Mouse (Mus musculus): ENCODE results near the gene Mall. TPM values are rescaled to one million over a fixed set of nuclear protein-coding genes. Genes with fewer than 3 reads are reported as not detected.

The Mall gene
- polyA plus RNA-seq, 1 experiment = not detected

- Histone ChIP-seq H3K27ac (ENCODE audit: insufficient read depth, low read depth, low read length) (no peak overlapping the region), H3K4me3 (ENCODE audit: insufficient read depth, low read length) (no peak overlapping the region), H3K4me1 (ENCODE audit: control insufficient read depth, insufficient read depth, low read length) (no peaks in the 10 kb centered on the region)
- TF ChIP-seq CTCF (IDR thresholded peaks at IDR 0.05; ENCODE audit: low read depth, low read length) (no peak), POLR2A (IDR thresholded peaks at IDR 0.05; ENCODE audit: borderline replicate concordance, low read depth, low read length) (no peak)
Measured at GRCm38 (mm10) chr2:127734889-127735288, 5.2 kb upstream of the Mall start.

- TF ChIP-seq CTCF (IDR thresholded peaks at IDR 0.05; ENCODE audit: low read depth, low read length) (no peak), POLR2A (IDR thresholded peaks at IDR 0.05; ENCODE audit: borderline replicate concordance, low read depth, low read length) (no peak)
- H3K27ac ChIP-seq (ENCODE audit: insufficient read depth, low read depth, low read length) = no peak overlapping the region
- no peaks in the 10 kb centered on the region for H3K4me1 ChIP-seq (ENCODE audit: control insufficient read depth, insufficient read depth, low read length)
Measured at GRCm38 (mm10) chr2:127730301-127730997, 717 bp upstream of the Mall start.

GRCm38 (mm10) chr2:127728661-127729450 lies 876 bp downstream of the Mall start:
- H3K4me1 ChIP-seq (ENCODE audit: control insufficient read depth, insufficient read depth, low read length) = peaks cover 5% of the 10 kb centered on the region
- no peak overlapping the region for H3K4me3 ChIP-seq (ENCODE audit: insufficient read depth, low read length)
- no peak overlapping the region for H3K27ac ChIP-seq (ENCODE audit: insufficient read depth, low read depth, low read length)
- TF ChIP-seq CTCF (IDR thresholded peaks at IDR 0.05; ENCODE audit: low read depth, low read length) = no peak
- no peak for TF ChIP-seq POLR2A (IDR thresholded peaks at IDR 0.05; ENCODE audit: borderline replicate concordance, low read depth, low read length)

More at GRCm38 (mm10) chr2:127730301-127730997, 717 bp upstream of the Mall start:
- H3K4me3 ChIP-seq (ENCODE audit: insufficient read depth, low read length) = no peak overlapping the region

- Histone ChIP-seq H3K4me3 (ENCODE audit: insufficient read depth, low read length) (no peak overlapping the region), H3K4me1 (ENCODE audit: control insufficient read depth, insufficient read depth, low read length) (peaks cover 12% of the 10 kb centered on the region), H3K27ac (ENCODE audit: insufficient read depth, low read depth, low read length) (no peak overlapping the region)
- TF ChIP-seq CTCF (IDR thresholded peaks at IDR 0.05; ENCODE audit: low read depth, low read length) = no peak
- no peak for TF ChIP-seq POLR2A (IDR thresholded peaks at IDR 0.05; ENCODE audit: borderline replicate concordance, low read depth, low read length)
Measured at GRCm38 (mm10) chr2:127728146-127728545, 1.6 kb downstream of the Mall start.

GRCm38 (mm10) chr2:127723193-127723592 lies 6.5 kb downstream of the Mall start:
- no peak overlapping the region for H3K4me3 ChIP-seq (ENCODE audit: insufficient read depth, low read length)
- H3K27ac ChIP-seq (ENCODE audit: insufficient read depth, low read depth, low read length) = peak overlapping the region; percentile 57
- H3K4me1 ChIP-seq (ENCODE audit: control insufficient read depth, insufficient read depth, low read length) = peaks cover 50% of the 10 kb centered on the region
- TF ChIP-seq CTCF (IDR thresholded peaks at IDR 0.05; ENCODE audit: low read depth, low read length) = no peak
- TF ChIP-seq POLR2A (IDR thresholded peaks at IDR 0.05; ENCODE audit: borderline replicate concordance, low read depth, low read length) = no peak

GRCm38 (mm10) chr2:127722176-127722892 lies 7.4 kb downstream of the Mall start:
- Histone ChIP-seq H3K4me3 (ENCODE audit: insufficient read depth, low read length) (no peak overlapping the region), H3K4me1 (ENCODE audit: control insufficient read depth, insufficient read depth, low read length) (peaks cover 54% of the 10 kb centered on the region), H3K27ac (ENCODE audit: insufficient read depth, low read depth, low read length) (peak overlapping the region; percentile 87)
- TF ChIP-seq CTCF (IDR thresholded peaks at IDR 0.05; ENCODE audit: low read depth, low read length) (no peak), POLR2A (IDR thresholded peaks at IDR 0.05; ENCODE audit: borderline replicate concordance, low read depth, low read length) (no peak)

- Histone ChIP-seq H3K4me1 (ENCODE audit: control insufficient read depth, insufficient read depth, low read length) (peaks cover 49% of the 10 kb centered on the region), H3K27ac (ENCODE audit: insufficient read depth, low read depth, low read length) (no peak overlapping the region), H3K4me3 (ENCODE audit: insufficient read depth, low read length) (no peak overlapping the region)
- TF ChIP-seq POLR2A (IDR thresholded peaks at IDR 0.05; ENCODE audit: borderline replicate concordance, low read depth, low read length) (no peak), CTCF (IDR thresholded peaks at IDR 0.05; ENCODE audit: low read depth, low read length) (no peak)
Measured at GRCm38 (mm10) chr2:127718839-127719468, 10.8 kb downstream of the Mall start.

- H3K4me1 ChIP-seq (ENCODE audit: control insufficient read depth, insufficient read depth, low read length) = peaks cover 16% of the 10 kb centered on the region
- TF ChIP-seq POLR2A (IDR thresholded peaks at IDR 0.05; ENCODE audit: borderline replicate concordance, low read depth, low read length) (no peak), CTCF (IDR thresholded peaks at IDR 0.05; ENCODE audit: low read depth, low read length) (no peak)
- H3K4me3 ChIP-seq (ENCODE audit: insufficient read depth, low read length) = no peak overlapping the region
- no peak overlapping the region for H3K27ac ChIP-seq (ENCODE audit: insufficient read depth, low read depth, low read length)
Measured at GRCm38 (mm10) chr2:127714726-127715125, 15.0 kb downstream of the Mall start.

- H3K4me3 ChIP-seq (ENCODE audit: insufficient read depth, low read length) = no peak overlapping the region
- TF ChIP-seq CTCF (IDR thresholded peaks at IDR 0.05; ENCODE audit: low read depth, low read length) (no peak), POLR2A (IDR thresholded peaks at IDR 0.05; ENCODE audit: borderline replicate concordance, low read depth, low read length) (no peak)
- no peaks in the 10 kb centered on the region for H3K4me1 ChIP-seq (ENCODE audit: control insufficient read depth, insufficient read depth, low read length)
- no peak overlapping the region for H3K27ac ChIP-seq (ENCODE audit: insufficient read depth, low read depth, low read length)
Measured at GRCm38 (mm10) chr2:127708792-127709191, 20.9 kb downstream of the Mall start.

Data from bone marrow macrophage, adult 2 months (primary cell).